Mouse (Mus musculus) heart, adult 8-10 months (tissue): Measurements from ENCODE around the gene Necab3. TPM values are rescaled to one million over a fixed set of nuclear protein-coding genes. Genes with fewer than 3 reads are reported as not detected.

Experiments used
- DNase-seq: peaks from one replicate; pipeline ENCODE4 v3.0.0; 2022; ENCODE audit warnings: low spot score
- total RNA-seq, 4 experiments: library from RNA; stranded (reverse); gene quantifications; 2 replicates each; pipeline ENCODE4 v1.2.4; 2022

Gene Necab3
- 1 to 10 TPM in 1 of 4 experiments, under 1 TPM in 3; 0.25 to 1.2 (median 0.60) TPM for total RNA-seq

GRCm38 (mm10) chr2:154558264-154559039 lies at the start of gene Necab3:
Gene Necab3, minus strand, starts transcription at chr2:154558890.
- DNase-seq = no peak

- DNase-seq = no peak
Measured at GRCm38 (mm10) chr2:154606965-154607364, 48.3 kb upstream of the Necab3 start.

- DNase-seq = no peak
Measured at GRCm38 (mm10) chr2:154604156-154604555, 45.5 kb upstream of the Necab3 start.

- peak; percentile 100 for DNase-seq
Measured at GRCm38 (mm10) chr2:154603638-154604153, 45.0 kb upstream of the Necab3 start, which contains the start of gene Pxmp4. Gene Pxmp4, minus strand, starts transcription at chr2:154603708.

- no peak for DNase-seq
Measured at GRCm38 (mm10) chr2:154603007-154603637, 44.4 kb upstream of the Necab3 start.

- no peak for DNase-seq
Measured at GRCm38 (mm10) chr2:154601324-154601723, 42.6 kb upstream of the Necab3 start.

- no peak for DNase-seq
Measured at GRCm38 (mm10) chr2:154600586-154600985, 41.9 kb upstream of the Necab3 start.

- no peak for DNase-seq
Measured at GRCm38 (mm10) chr2:154597399-154597798, 38.7 kb upstream of the Necab3 start.

GRCm38 (mm10) chr2:154595775-154596174 lies 37.1 kb upstream of the Necab3 start:
- DNase-seq = no peak

- peak; percentile 37 for DNase-seq
Measured at GRCm38 (mm10) chr2:154593025-154593424, 34.3 kb upstream of the Necab3 start.

GRCm38 (mm10) chr2:154591239-154591638 lies 32.5 kb upstream of the Necab3 start:
- DNase-seq = no peak

- no peak for DNase-seq
Measured at GRCm38 (mm10) chr2:154589051-154589450, 30.4 kb upstream of the Necab3 start.

- DNase-seq = no peak
Measured at GRCm38 (mm10) chr2:154586405-154586804, 27.7 kb upstream of the Necab3 start.

GRCm38 (mm10) chr2:154584931-154585601 lies 26.4 kb upstream of the Necab3 start:
- no peak for DNase-seq

- DNase-seq = no peak
Measured at GRCm38 (mm10) chr2:154583906-154584872, 25.5 kb upstream of the Necab3 start.

GRCm38 (mm10) chr2:154581421-154581820 lies 22.7 kb upstream of the Necab3 start:
- DNase-seq = no peak

- no peak for DNase-seq
Measured at GRCm38 (mm10) chr2:154580586-154580985, 21.9 kb upstream of the Necab3 start.

GRCm38 (mm10) chr2:154577744-154578067 lies 19.0 kb upstream of the Necab3 start:
- DNase-seq = no peak

- no peak for DNase-seq
Measured at GRCm38 (mm10) chr2:154576876-154577743, 18.4 kb upstream of the Necab3 start.

- DNase-seq = no peak
Measured at GRCm38 (mm10) chr2:154574271-154574670, 15.6 kb upstream of the Necab3 start.
